Mouse (Mus musculus): ENCODE data around the gene Sh2b1. TPM values are rescaled to one million over a fixed set of nuclear protein-coding genes. Genes with fewer than 3 reads are reported as not detected.

Sh2b1 gene
- polyA plus RNA-seq, 1 experiment from 2014 or later, result 69.5 TPM

GRCm38 (mm10) chr7:126463547-126463946 lies 11.7 kb downstream of the Sh2b1 start:
- no peak overlapping the region for H3K27ac ChIP-seq
- H3K36me3 ChIP-seq, result peaks cover 25% of the 10 kb centered on the region
- H3K4me2 ChIP-seq (replicated peaks), result no peak overlapping the region
- H3K9me3 ChIP-seq, result no peaks in the 10 kb centered on the region
- no peak overlapping the region for H3K4me3 ChIP-seq (replicated peaks)
- no peaks in the 10 kb centered on the region for H3K4me1 ChIP-seq (replicated peaks)
- H3K27me3 ChIP-seq, result no peaks in the 10 kb centered on the region; the same call in 1 of the 2 replicates
- no peak overlapping the region for H3K9ac ChIP-seq (replicated peaks)
- ATAC-seq, result no peak
- WGBS, result 68% methylated on average over 4 of the region's 4 CpGs

- Histone ChIP-seq H3K9me3 (no peaks in the 10 kb centered on the region), H3K27me3 (no peaks in the 10 kb centered on the region; the same call in 1 of the 2 replicates), H3K4me1 (replicated peaks) (no peaks in the 10 kb centered on the region), H3K27ac (no peak within 1 kb of the TSS), H3K4me2 (replicated peaks) (no peak within 1 kb of the TSS), H3K36me3 (peaks cover 20% of the 10 kb centered on the region), H3K9ac (replicated peaks) (no peak within 1 kb of the TSS), H3K4me3 (replicated peaks) (no peak within 1 kb of the TSS)
- no peak for ATAC-seq
- 60% methylated on average over 5 of the region's 5 CpGs for WGBS
Observed at GRCm38 (mm10) chr7:126463004-126463403, 12.2 kb downstream of the Sh2b1 start, which contains the start of gene Atp2a1. Gene Atp2a1 (minus strand): TSS chr7:126463108.

GRCm38 (mm10) chr7:126461626-126462025 lies 13.6 kb downstream of the Sh2b1 start:
- ATAC-seq, result no peak
- no peaks in the 10 kb centered on the region for H3K9me3 ChIP-seq
- WGBS, result 65% methylated on average over 3 of the region's 3 CpGs
- H3K4me1 ChIP-seq (replicated peaks), result no peaks in the 10 kb centered on the region
- no peaks in the 10 kb centered on the region; the same call in 1 of the 2 replicates for H3K27me3 ChIP-seq
- H3K4me3 ChIP-seq (replicated peaks), result no peak overlapping the region
- no peak overlapping the region for H3K27ac ChIP-seq
- H3K4me2 ChIP-seq (replicated peaks), result no peak overlapping the region
- H3K36me3 ChIP-seq, result peaks cover 6% of the 10 kb centered on the region
- no peak overlapping the region; the same call in 1 of the 2 replicates for H3K9ac ChIP-seq (replicated peaks)

- Histone ChIP-seq H3K9ac (replicated peaks) (no peak overlapping the region; the same call in 1 of the 2 replicates), H3K4me2 (replicated peaks) (no peak overlapping the region), H3K36me3 (no peaks in the 10 kb centered on the region; the same call in 1 of the 2 replicates), H3K4me3 (replicated peaks) (no peak overlapping the region), H3K9me3 (no peaks in the 10 kb centered on the region), H3K27me3 (no peaks in the 10 kb centered on the region; the same call in 1 of the 2 replicates), H3K27ac (no peak overlapping the region), H3K4me1 (replicated peaks) (no peaks in the 10 kb centered on the region)
- WGBS, result 51% methylated on average over 10 of the region's 10 CpGs
- ATAC-seq, result no peak
Observed at GRCm38 (mm10) chr7:126460623-126461399, 14.4 kb downstream of the Sh2b1 start.

GRCm38 (mm10) chr7:126458844-126459618 lies 16.2 kb downstream of the Sh2b1 start:
- Histone ChIP-seq H3K9me3 (no peaks in the 10 kb centered on the region), H3K27ac (no peak overlapping the region), H3K36me3 (no peaks in the 10 kb centered on the region), H3K4me3 (replicated peaks) (no peak overlapping the region), H3K27me3 (no peaks in the 10 kb centered on the region; the same call in 1 of the 2 replicates), H3K9ac (replicated peaks) (no peak overlapping the region), H3K4me2 (replicated peaks) (no peak overlapping the region), H3K4me1 (replicated peaks) (no peaks in the 10 kb centered on the region)
- no peak for ATAC-seq
- 81% methylated on average over 11 of the region's 11 CpGs for WGBS

GRCm38 (mm10) chr7:126458225-126458624 lies 17.0 kb downstream of the Sh2b1 start:
- Histone ChIP-seq H3K4me3 (replicated peaks) (no peak overlapping the region), H3K9ac (replicated peaks) (no peak overlapping the region), H3K36me3 (no peaks in the 10 kb centered on the region), H3K4me2 (replicated peaks) (no peak overlapping the region), H3K9me3 (no peaks in the 10 kb centered on the region), H3K4me1 (replicated peaks) (no peaks in the 10 kb centered on the region), H3K27me3 (no peaks in the 10 kb centered on the region; the same call in 1 of the 2 replicates), H3K27ac (no peak overlapping the region)
- WGBS, result 87% methylated on average over 5 of the region's 5 CpGs
- no peak for ATAC-seq

GRCm38 (mm10) chr7:126456382-126457266 lies 18.6 kb downstream of the Sh2b1 start:
- Histone ChIP-seq H3K9ac (replicated peaks) (no peak overlapping the region), H3K27ac (no peak overlapping the region), H3K9me3 (no peaks in the 10 kb centered on the region), H3K4me3 (replicated peaks) (no peak overlapping the region), H3K36me3 (no peaks in the 10 kb centered on the region), H3K4me2 (replicated peaks) (no peak overlapping the region), H3K4me1 (replicated peaks) (no peaks in the 10 kb centered on the region), H3K27me3 (no peaks in the 10 kb centered on the region)
- 91% methylated on average over 17 of the region's 17 CpGs for WGBS
- no peak for ATAC-seq

- Histone ChIP-seq H3K27ac (no peak overlapping the region), H3K36me3 (no peaks in the 10 kb centered on the region), H3K9ac (replicated peaks) (no peak overlapping the region), H3K9me3 (no peaks in the 10 kb centered on the region), H3K4me1 (replicated peaks) (no peaks in the 10 kb centered on the region), H3K4me3 (replicated peaks) (no peak overlapping the region), H3K27me3 (no peaks in the 10 kb centered on the region), H3K4me2 (replicated peaks) (no peak overlapping the region)
- WGBS, result 77% methylated on average over 2 of the region's 2 CpGs
- no peak for ATAC-seq
Observed at GRCm38 (mm10) chr7:126455242-126455641, 20.0 kb downstream of the Sh2b1 start.

- Histone ChIP-seq H3K27ac (no peak overlapping the region), H3K9me3 (no peaks in the 10 kb centered on the region), H3K9ac (replicated peaks) (no peak overlapping the region), H3K4me3 (replicated peaks) (no peak overlapping the region), H3K4me1 (replicated peaks) (no peaks in the 10 kb centered on the region), H3K27me3 (no peaks in the 10 kb centered on the region), H3K36me3 (0 out of 2 replicates have a peak, but pooled peaks cover 1% of the 10 kb centered on the region), H3K4me2 (replicated peaks) (no peak overlapping the region)
- WGBS, result 85% methylated on average over 7 of the region's 7 CpGs
- ATAC-seq, result no peak
Observed at GRCm38 (mm10) chr7:126453861-126454260, 21.4 kb downstream of the Sh2b1 start.

- H3K27me3 ChIP-seq, result no peaks in the 10 kb centered on the region
- H3K4me3 ChIP-seq (replicated peaks), result no peak overlapping the region
- H3K27ac ChIP-seq, result no peak overlapping the region
- H3K36me3 ChIP-seq, result peaks cover 16% of the 10 kb centered on the region
- no peak overlapping the region for H3K9ac ChIP-seq (replicated peaks)
- no peaks in the 10 kb centered on the region for H3K4me1 ChIP-seq (replicated peaks)
- ATAC-seq, result no peak
- H3K4me2 ChIP-seq (replicated peaks), result no peak overlapping the region
- H3K9me3 ChIP-seq, result no peaks in the 10 kb centered on the region
- WGBS, result 94% methylated on average over 3 of the region's 3 CpGs
Observed at GRCm38 (mm10) chr7:126452244-126452643, 23.0 kb downstream of the Sh2b1 start.

GRCm38 (mm10) chr7:126450641-126451040 lies 24.6 kb downstream of the Sh2b1 start:
- peaks cover 31% of the 10 kb centered on the region for H3K36me3 ChIP-seq
- no peaks in the 10 kb centered on the region for H3K9me3 ChIP-seq
- no peaks in the 10 kb centered on the region for H3K4me1 ChIP-seq (replicated peaks)
- WGBS, result 90% methylated on average over 6 of the region's 6 CpGs
- no peak overlapping the region for H3K27ac ChIP-seq
- no peak overlapping the region for H3K4me3 ChIP-seq (replicated peaks)
- no peak for ATAC-seq
- H3K9ac ChIP-seq (replicated peaks), result no peak overlapping the region
- H3K4me2 ChIP-seq (replicated peaks), result no peak overlapping the region
- H3K27me3 ChIP-seq, result no peaks in the 10 kb centered on the region
